Mouse (Mus musculus): ENCODE measurements around the gene Afap1. TPM values are rescaled to one million over a fixed set of nuclear protein-coding genes. Genes with fewer than 3 reads are reported as not detected.

Afap1 gene
- polyA plus RNA-seq, 1 experiment, result 31.7 TPM

- Histone ChIP-seq H3K9ac (ENCODE audit: low read depth, poor library complexity, severe bottlenecking) (no peak overlapping the region), H3K4me3 (ENCODE audit: low read depth, low read length) (no peak overlapping the region), H3K36me3 (ENCODE audit: control insufficient read depth, insufficient read depth, low read length, poor library complexity, severe bottlenecking) (no peaks in the 10 kb centered on the region), H3K27me3 (ENCODE audit: control insufficient read depth, insufficient read depth, low read length, poor library complexity, severe bottlenecking) (no peaks in the 10 kb centered on the region), H3K4me1 (ENCODE audit: control insufficient read depth, insufficient read depth, low read length) (no peaks in the 10 kb centered on the region), H3K9me3 (replicated peaks; ENCODE audit: control insufficient read depth, insufficient read depth, low read length, poor library complexity, severe bottlenecking) (no peaks in the 10 kb centered on the region), H3K27ac (ENCODE audit: insufficient read depth, low read length) (no peak overlapping the region)
- no peak for TF ChIP-seq EP300 (IDR thresholded peaks at IDR 0.05; ENCODE audit: insufficient read depth, low read depth, low read length)
- no peak for TF ChIP-seq POLR2A (IDR thresholded peaks at IDR 0.05; ENCODE audit: insufficient read depth, low read length)
- no peak for TF ChIP-seq CTCF (IDR thresholded peaks at IDR 0.05; ENCODE audit: low read depth, low read length)
Observed at GRCm38 (mm10) chr5:36043154-36043553, 150.0 kb downstream of the Afap1 start.

Other genes starting within 250 kb of the Afap1 start
- 1.9 and 2.0 TPM in 2 replicates for gene Htra3, start 213.5 kb upstream of the Afap1 start, polyA plus RNA-seq (2011; ENCODE audit: insufficient read depth, insufficient read length, low read depth, missing spikeins)
- 3.6 and 5.1 TPM in 2 replicates for gene Sh3tc1, start 153.3 kb upstream of the Afap1 start, polyA plus RNA-seq (2011; ENCODE audit: insufficient read depth, insufficient read length, low read depth, missing spikeins)
- gene Ablim2, start 135.4 kb upstream of the Afap1 start, polyA plus RNA-seq (2011; ENCODE audit: insufficient read depth, insufficient read length, low read depth, missing spikeins), result 3.8 and 6.1 TPM in 2 replicates

Data from ES-Bruce4 (cell line).